Mouse (Mus musculus): ENCODE measurements around the gene Ccdc92. TPM values are rescaled to one million over a fixed set of nuclear protein-coding genes. Genes with fewer than 3 reads are reported as not detected.

Gene Ccdc92
- polyA plus RNA-seq, 2 experiments, result 3.8 to 4.1 TPM

DNA sequence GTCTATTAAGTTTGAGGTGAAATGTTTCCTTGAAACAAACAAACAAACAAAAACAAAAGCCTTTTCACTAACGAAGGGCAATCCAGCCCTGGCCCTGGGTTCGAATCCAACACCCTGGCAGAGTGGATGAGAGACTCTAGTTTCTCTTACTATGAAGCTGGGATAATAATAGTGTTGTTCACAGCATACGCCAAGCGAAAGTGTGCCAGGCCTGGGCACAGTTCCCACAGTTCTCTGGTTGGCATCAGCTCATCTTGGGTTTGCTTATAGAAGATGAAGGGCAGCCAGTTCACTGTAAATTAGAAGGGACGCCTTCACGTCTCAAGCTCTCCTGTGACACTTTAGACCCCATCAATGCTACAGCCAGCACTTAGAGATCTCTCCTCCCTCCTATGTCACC, 39.5 kb upstream of the Ccdc92 start:
- Histone ChIP-seq H3K4me3 (replicated peaks; ENCODE audit: low read length) (no peak overlapping the region), H3K4me2 (replicated peaks; ENCODE audit: low read depth, low read length, severe bottlenecking) (no peak overlapping the region), H3K9me3 (ENCODE audit: control insufficient read depth, low read length) (no peaks in the 10 kb centered on the region), H3K9ac (ENCODE audit: low read depth, low read length, severe bottlenecking) (no peak overlapping the region), H3K27ac (replicated peaks; ENCODE audit: low read depth, low read length) (no peak overlapping the region), H3K36me3 (ENCODE audit: control insufficient read depth, insufficient read depth, low read length) (no peaks in the 10 kb centered on the region), H3K27me3 (ENCODE audit: control insufficient read depth, insufficient read depth, low read length) (no peaks in the 10 kb centered on the region), H3K4me1 (ENCODE audit: control insufficient read depth, insufficient read depth, low read length) (peaks cover 8% of the 10 kb centered on the region)
- 88% methylated on average over 6 of the region's 6 CpGs for WGBS
- no peak for TF ChIP-seq POLR2A (IDR thresholded peaks at IDR 0.05; ENCODE audit: borderline replicate concordance, extremely low read depth, insufficient read depth, insufficient read length)
- ATAC-seq (ENCODE audit: low FRiP score, low read depth), result no peak
- DNase-seq (ENCODE audit: low spot score), result no peak

DNA sequence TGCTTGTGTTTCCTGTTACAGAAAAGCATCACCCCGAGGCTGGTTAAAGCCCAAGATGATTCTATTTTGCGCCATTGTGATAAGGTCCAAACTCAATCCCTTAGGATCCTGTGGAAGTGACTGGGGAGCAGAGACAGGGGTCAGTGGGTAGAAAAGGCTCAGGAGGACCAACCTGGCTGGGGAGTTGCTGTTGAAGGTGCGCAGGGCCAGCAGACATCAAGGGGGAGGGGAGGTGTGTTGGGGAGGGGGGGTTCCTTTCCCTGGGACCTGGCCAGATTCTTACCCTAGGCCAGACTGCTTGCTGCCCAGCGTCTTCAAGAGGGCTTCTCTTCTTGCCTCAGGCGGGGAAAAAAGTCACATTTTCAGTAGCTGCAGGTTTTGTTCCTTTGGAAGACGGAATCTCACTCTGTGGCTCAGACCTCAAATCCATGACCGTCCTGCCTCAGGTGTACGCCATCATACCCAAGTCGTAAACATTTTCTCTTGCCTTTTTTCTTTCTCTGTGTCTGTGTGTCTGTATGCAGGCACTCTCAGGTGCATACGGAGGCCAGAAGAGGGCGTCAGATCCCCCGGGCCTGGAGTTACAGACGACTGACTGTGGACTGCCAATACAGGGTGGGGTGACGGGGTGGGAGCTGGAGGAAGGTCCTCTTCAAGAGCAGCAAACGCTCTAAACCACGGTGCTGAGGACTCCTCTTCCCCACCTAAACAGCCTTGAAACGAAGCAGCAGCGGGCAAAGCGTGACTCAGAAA, 38.7 kb upstream of the Ccdc92 start:
- 67% methylated on average over 19 of the region's 19 CpGs for WGBS
- Histone ChIP-seq H3K27me3 (ENCODE audit: control insufficient read depth, insufficient read depth, low read length) (no peaks in the 10 kb centered on the region), H3K27ac (replicated peaks; ENCODE audit: low read depth, low read length) (peak overlapping the region; percentile 33; the same call in 1 of the 2 replicates), H3K9me3 (ENCODE audit: control insufficient read depth, low read length) (no peaks in the 10 kb centered on the region), H3K36me3 (ENCODE audit: control insufficient read depth, insufficient read depth, low read length) (no peaks in the 10 kb centered on the region), H3K4me3 (replicated peaks; ENCODE audit: low read length) (no peak overlapping the region), H3K4me1 (ENCODE audit: control insufficient read depth, insufficient read depth, low read length) (peaks cover 8% of the 10 kb centered on the region), H3K9ac (ENCODE audit: low read depth, low read length, severe bottlenecking) (no peak overlapping the region), H3K4me2 (replicated peaks; ENCODE audit: low read depth, low read length, severe bottlenecking) (no peak overlapping the region)
- DNase-seq (ENCODE audit: low spot score) (no peak), ATAC-seq (ENCODE audit: low FRiP score, low read depth) (no peak)
- no peak for TF ChIP-seq POLR2A (IDR thresholded peaks at IDR 0.05; ENCODE audit: borderline replicate concordance, extremely low read depth, insufficient read depth, insufficient read length)

DNA sequence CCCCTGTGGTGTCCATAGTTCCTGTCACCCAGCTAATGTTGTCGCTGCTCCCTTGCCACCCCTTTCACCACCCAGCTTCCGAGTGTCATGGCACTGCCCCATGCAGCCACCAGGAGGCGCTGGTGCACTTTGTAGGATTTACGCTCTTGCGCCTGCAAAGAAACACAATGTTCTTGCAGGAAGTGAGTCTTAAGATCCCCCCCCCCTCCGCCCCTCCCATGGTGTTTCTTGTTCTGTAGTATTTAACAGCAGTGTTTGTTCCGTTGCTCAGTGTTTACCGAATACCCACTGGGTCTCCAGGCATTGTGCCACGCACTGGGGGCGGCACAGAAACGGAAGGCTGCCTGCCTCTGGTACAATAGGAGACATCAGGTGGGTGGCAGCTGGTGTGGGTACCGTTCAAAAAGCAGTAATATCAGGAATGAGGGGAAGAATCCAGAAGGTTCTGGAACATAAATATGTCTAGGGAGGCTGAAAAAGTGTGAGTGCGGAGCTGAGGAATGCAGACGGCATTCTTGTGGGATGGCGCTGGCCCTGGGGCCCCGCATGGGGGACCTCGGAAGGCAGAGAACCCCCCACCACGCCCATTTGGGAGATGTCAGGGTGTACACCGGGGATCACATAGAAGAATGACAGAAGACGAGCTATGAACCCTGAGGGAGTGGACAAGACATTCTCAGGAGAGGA, 37.9 kb upstream of the Ccdc92 start:
- Histone ChIP-seq H3K27ac (replicated peaks; ENCODE audit: low read depth, low read length) (peak overlapping the region; percentile 33; the same call in 1 of the 2 replicates), H3K9ac (ENCODE audit: low read depth, low read length, severe bottlenecking) (no peak overlapping the region), H3K4me3 (replicated peaks; ENCODE audit: low read length) (no peak overlapping the region; the same call in 1 of the 2 replicates), H3K27me3 (ENCODE audit: control insufficient read depth, insufficient read depth, low read length) (no peaks in the 10 kb centered on the region), H3K4me1 (ENCODE audit: control insufficient read depth, insufficient read depth, low read length) (peaks cover 8% of the 10 kb centered on the region), H3K9me3 (ENCODE audit: control insufficient read depth, low read length) (no peaks in the 10 kb centered on the region), H3K4me2 (replicated peaks; ENCODE audit: low read depth, low read length, severe bottlenecking) (peak overlapping the region; percentile 42), H3K36me3 (ENCODE audit: control insufficient read depth, insufficient read depth, low read length) (no peaks in the 10 kb centered on the region; the same call in 1 of the 2 replicates)
- TF ChIP-seq POLR2A (IDR thresholded peaks at IDR 0.05; ENCODE audit: borderline replicate concordance, extremely low read depth, insufficient read depth, insufficient read length), result no peak
- DNase-seq (ENCODE audit: low spot score), result peak; percentile 79
- peak; percentile 48 for ATAC-seq (ENCODE audit: low FRiP score, low read depth)
- WGBS, result 26% methylated on average over 20 of the region's 20 CpGs

DNA sequence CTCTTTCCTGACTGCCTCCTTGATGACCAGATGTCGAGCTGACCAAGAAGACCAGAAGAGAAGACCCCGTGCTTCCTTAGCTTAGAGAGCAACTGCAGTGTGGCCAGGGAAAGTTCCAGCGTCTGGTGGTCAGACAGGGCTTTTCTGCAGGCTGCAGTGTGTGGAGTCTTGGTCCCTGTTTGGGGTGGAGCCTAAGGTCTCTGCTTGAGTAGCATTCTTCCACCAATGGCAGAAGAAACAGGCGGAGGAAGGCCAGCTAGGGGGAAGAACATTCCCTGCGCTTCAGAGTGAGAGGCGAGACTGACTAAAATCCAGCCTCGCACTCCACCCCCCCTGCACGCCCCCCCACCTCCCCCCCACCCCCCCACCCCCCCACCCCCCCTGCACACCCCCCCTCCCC, 33.9 kb upstream of the Ccdc92 start:
- peak; percentile 22 for DNase-seq (ENCODE audit: low spot score)
- H3K9me3 ChIP-seq (ENCODE audit: control insufficient read depth, low read length), result no peaks in the 10 kb centered on the region
- ATAC-seq (ENCODE audit: low FRiP score, low read depth), result no peak
- no peaks in the 10 kb centered on the region; the same call in 1 of the 2 replicates for H3K36me3 ChIP-seq (ENCODE audit: control insufficient read depth, insufficient read depth, low read length)
- TF ChIP-seq POLR2A (IDR thresholded peaks at IDR 0.05; ENCODE audit: borderline replicate concordance, extremely low read depth, insufficient read depth, insufficient read length), result no peak
- no peak overlapping the region for H3K27ac ChIP-seq (replicated peaks; ENCODE audit: low read depth, low read length)
- H3K4me3 ChIP-seq (replicated peaks; ENCODE audit: low read length), result no peak overlapping the region
- no peaks in the 10 kb centered on the region for H3K27me3 ChIP-seq (ENCODE audit: control insufficient read depth, insufficient read depth, low read length)
- peaks cover 8% of the 10 kb centered on the region for H3K4me1 ChIP-seq (ENCODE audit: control insufficient read depth, insufficient read depth, low read length)
- no peak overlapping the region for H3K4me2 ChIP-seq (replicated peaks; ENCODE audit: low read depth, low read length, severe bottlenecking)
- H3K9ac ChIP-seq (ENCODE audit: low read depth, low read length, severe bottlenecking), result no peak overlapping the region
- WGBS, result 40% methylated on average over 7 of the region's 8 CpGs

DNA sequence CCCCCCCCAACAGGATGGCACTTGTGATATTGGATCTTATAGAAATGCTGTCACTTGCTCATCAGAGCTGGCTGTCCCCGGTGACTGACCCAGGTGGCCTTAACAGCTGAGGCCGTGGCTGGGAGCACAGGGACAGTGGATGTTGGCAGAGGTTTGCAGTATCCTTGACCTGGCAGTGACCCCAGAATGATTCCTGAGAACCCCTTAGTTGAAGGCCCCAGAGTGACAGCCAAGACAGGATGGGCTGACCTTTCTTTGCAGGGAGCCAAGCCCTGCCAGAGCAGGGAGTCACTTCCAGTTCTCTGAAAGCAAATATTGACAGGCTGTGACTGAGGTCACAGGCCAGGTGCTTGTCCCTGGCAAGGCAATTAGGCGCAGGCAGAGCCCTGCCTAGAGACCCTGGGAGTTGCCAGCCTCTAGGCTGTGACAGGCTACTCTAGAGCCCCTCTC, 29.7 kb upstream of the Ccdc92 start:
- no peak overlapping the region for H3K27ac ChIP-seq (replicated peaks; ENCODE audit: low read depth, low read length)
- no peak overlapping the region for H3K9ac ChIP-seq (ENCODE audit: low read depth, low read length, severe bottlenecking)
- peaks cover 20% of the 10 kb centered on the region for H3K36me3 ChIP-seq (ENCODE audit: control insufficient read depth, insufficient read depth, low read length)
- H3K4me2 ChIP-seq (replicated peaks; ENCODE audit: low read depth, low read length, severe bottlenecking), result no peak overlapping the region
- H3K9me3 ChIP-seq (ENCODE audit: control insufficient read depth, low read length), result no peaks in the 10 kb centered on the region
- 71% methylated on average over 3 of the region's 3 CpGs for WGBS
- DNase-seq (ENCODE audit: low spot score), result no peak
- H3K4me1 ChIP-seq (ENCODE audit: control insufficient read depth, insufficient read depth, low read length), result no peaks in the 10 kb centered on the region
- no peak for TF ChIP-seq POLR2A (IDR thresholded peaks at IDR 0.05; ENCODE audit: borderline replicate concordance, extremely low read depth, insufficient read depth, insufficient read length)
- H3K27me3 ChIP-seq (ENCODE audit: control insufficient read depth, insufficient read depth, low read length), result no peaks in the 10 kb centered on the region
- H3K4me3 ChIP-seq (replicated peaks; ENCODE audit: low read length), result no peak overlapping the region
- ATAC-seq (ENCODE audit: low FRiP score, low read depth), result no peak
